In genomic region chr2:19322448-19322847, GRCm38 (mm10) we compare ENCODE assay signal across 28 mouse cellular contexts.
"Had no signal": no experiment of that assay in that cellular context is flagged by ENCODE, and none has a peak within 500 bp of the region (broad histone marks: within the 10 kb centered on the region; RNA-seq: fewer than 3 reads in every experiment).

No protein-coding gene starts in this region.

- H3K4me2 ChIP-seq: heart, embryonic 12.5 days; hindbrain, embryonic 12.5 days; hindbrain, embryonic 14.5 days; intestine, embryonic 15.5 days; limb, embryonic 12.5 days; liver, embryonic 11.5 days; liver, embryonic 13.5 days; liver, embryonic 15.5 days had no signal

- H3K36me3 ChIP-seq: heart, embryonic 10.5 days; heart, embryonic 12.5 days; hindbrain, embryonic 10.5 days; hindbrain, embryonic 12.5 days; intestine, embryonic 15.5 days; limb, embryonic 10.5 days; limb, embryonic 12.5 days; liver, embryonic 13.5 days; liver, embryonic 15.5 days had no signal

- DNase-seq: gastrocnemius, adult 2 months; gastrocnemius, postnatal 10 days; gastrocnemius, postnatal 25 days; heart, adult 18-20 months; heart, postnatal 10 days; heart, postnatal 4 days; kidney, adult 18-20 months; kidney, adult 8-10 months; kidney, postnatal 10 days; kidney, postnatal 25 days; kidney, postnatal 4 days; liver; liver, embryonic 13.5 days had no signal

- H3K27me3 ChIP-seq: heart, embryonic 12.5 days; hindbrain, embryonic 12.5 days; intestine, embryonic 15.5 days; limb, embryonic 12.5 days; liver, embryonic 13.5 days; liver, embryonic 15.5 days had no signal

- H3K9ac ChIP-seq: heart, embryonic 12.5 days; hindbrain, embryonic 12.5 days; hindbrain, embryonic 14.5 days; intestine, embryonic 15.5 days; limb, embryonic 12.5 days; liver, embryonic 13.5 days; liver, embryonic 15.5 days had no signal

- H3K27ac ChIP-seq: gastrocnemius, adult 2 months; heart, embryonic 10.5 days; hindbrain, embryonic 10.5 days; hindbrain, embryonic 12.5 days; hindbrain, embryonic 14.5 days; intestine, embryonic 15.5 days; layer of hippocampus, adult 2 months; left cerebral cortex, adult 2 months; limb, embryonic 10.5 days; limb, embryonic 12.5 days; liver, embryonic 13.5 days; liver, embryonic 15.5 days had no signal

- ATAC-seq: hindbrain, embryonic 16.5 days; inflammation-experienced regulatory T-cells, adult 6 months; intestine, embryonic 15.5 days; intestine, postnatal 0 days had no signal

- H3K4me1 ChIP-seq: heart, embryonic 12.5 days; hindbrain, embryonic 10.5 days; hindbrain, embryonic 12.5 days; intestine, embryonic 15.5 days; limb, embryonic 10.5 days; limb, embryonic 12.5 days; liver, embryonic 15.5 days had no signal

- H3K9me3 ChIP-seq: heart, embryonic 10.5 days; heart, embryonic 12.5 days; hindbrain, embryonic 10.5 days; hindbrain, embryonic 12.5 days; intestine, embryonic 15.5 days; limb, embryonic 10.5 days; limb, embryonic 12.5 days; liver, embryonic 13.5 days; liver, embryonic 15.5 days had no signal

- H3K4me3 ChIP-seq: gastrocnemius, adult 2 months; heart, embryonic 10.5 days; heart, embryonic 12.5 days; hindbrain, embryonic 10.5 days; hindbrain, embryonic 12.5 days; intestine, embryonic 15.5 days; layer of hippocampus, adult 2 months; left cerebral cortex, adult 2 months; limb, embryonic 10.5 days; limb, embryonic 12.5 days; liver, embryonic 13.5 days; liver, embryonic 15.5 days had no signal
